Mouse (Mus musculus) CH12.LX (cell line): ENCODE measurements around the gene Slc4a5. TPM values are rescaled to one million over a fixed set of nuclear protein-coding genes. Genes with fewer than 3 reads are reported as not detected.

Experiments used
- DNase-seq: peaks from one replicate; pipeline ENCODE4 v3.0.0-alpha.2; 2013; ENCODE audit errors: extremely low read depth
- H3K27ac ChIP-seq: 2 replicates; pipeline ENCODE4 v1.5.1; 2012; ENCODE audit warnings: low read depth, mild to moderate bottlenecking, control low read depth, moderate library complexity; ENCODE audit not compliant: insufficient read depth
- H3K27me3 ChIP-seq: replicated peaks from 2 replicates; pipeline ENCODE3; 2012; ENCODE audit warnings: inconsistent platforms
- H3K36me3 ChIP-seq, 2 experiments: replicated peaks in 1 of 2; 2 replicates each; pipeline versions ENCODE3 to v1.6.1; 2012; ENCODE audit warnings: inconsistent platforms in 1 of 2, low read length in 1 of 2, mild to moderate bottlenecking in 1 of 2, mixed read lengths in 1 of 2, moderate library complexity in 1 of 2; ENCODE audit not compliant: control insufficient read depth in 1 of 2, insufficient read depth in 1 of 2
- H3K4me1 ChIP-seq, 2 experiments: 2 replicates each; pipeline ENCODE4 v1.6.1; 2012; ENCODE audit warnings: inconsistent platforms in 1 of 2, moderate library complexity in 1 of 2; ENCODE audit not compliant: insufficient read depth in 2 of 2, control insufficient read depth in 1 of 2
- H3K4me2 ChIP-seq: 2 replicates; pipeline ENCODE4 v1.6.1; 2012; ENCODE audit warnings: low read depth, mild to moderate bottlenecking, control low read depth; ENCODE audit not compliant: poor library complexity, insufficient read depth, severe bottlenecking
- H3K4me3 ChIP-seq, 3 experiments: fragments of 150-350 bp in 1 of 3; sonication (generic) in 1 of 3; replicated peaks in 1 of 3; 2 replicates each; pipeline versions ENCODE3 to v1.5.1; 2011 to 2012; ENCODE audit warnings: low read depth in 2 of 3, low read length in 2 of 3, mild to moderate bottlenecking in 2 of 3, moderate library complexity in 2 of 3, control low read depth in 1 of 3, improper control_type of control experiment in 1 of 3, inconsistent platforms in 1 of 3, mixed read lengths in 1 of 3; ENCODE audit not compliant: poor library complexity in 1 of 3
- H3K79me2 ChIP-seq: replicated peaks from 2 replicates; pipeline ENCODE4 v1.6.1; 2012; ENCODE audit warnings: mild to moderate bottlenecking, moderate library complexity; ENCODE audit not compliant: control insufficient read depth, poor library complexity, insufficient read depth, severe bottlenecking; ENCODE audit errors: extremely low read depth
- H3K9ac ChIP-seq: 2 replicates; pipeline ENCODE4 v1.6.1; 2012; ENCODE audit warnings: low read depth, mild to moderate bottlenecking, control low read depth, moderate library complexity; ENCODE audit not compliant: insufficient read depth
- H3K9me3 ChIP-seq: replicated peaks from 2 replicates; pipeline ENCODE3; 2012; ENCODE audit warnings: low read length, inconsistent platforms, mixed read lengths
- CHD2 ChIP-seq: IDR thresholded peaks from 2 replicates; pipeline ENCODE4 v1.6.1; 2011; ENCODE audit warnings: low read length, improper control_type of control experiment
- CTCF ChIP-seq, 2 experiments: IDR thresholded peaks in 1 of 2; conservative IDR thresholded peaks in 1 of 2; 2 replicates each; pipeline ENCODE4 v1.5.1; 2011 to 2012; ENCODE audit warnings: low read depth in 2 of 2, low read length in 2 of 2, improper control_type of control experiment in 1 of 2, inconsistent platforms in 1 of 2, mild to moderate bottlenecking in 1 of 2, moderate library complexity in 1 of 2
- GABPA ChIP-seq: IDR thresholded peaks from 2 replicates; pipeline ENCODE4 v1.6.1; 2012; ENCODE audit warnings: low read depth, low read length, improper control_type of control experiment, inconsistent platforms; ENCODE audit not compliant: insufficient replicate concordance
- IRF4 ChIP-seq: IDR thresholded peaks from 2 replicates; pipeline ENCODE4 v1.6.1; 2014; ENCODE audit warnings: low read depth, mild to moderate bottlenecking, inconsistent platforms, low read length, improper control_type of control experiment
- KAT2A ChIP-seq: IDR thresholded peaks from 2 replicates; pipeline ENCODE4 v1.6.1; 2012; ENCODE audit warnings: low read length, improper control_type of control experiment, inconsistent platforms; ENCODE audit not compliant: insufficient replicate concordance
- MAX ChIP-seq: IDR thresholded peaks from 2 replicates; pipeline ENCODE4 v1.6.1; 2011; ENCODE audit warnings: low read length, improper control_type of control experiment
- MXI1 ChIP-seq: IDR thresholded peaks from 2 replicates; pipeline ENCODE4 v1.6.1; 2011; ENCODE audit warnings: mild to moderate bottlenecking, low read depth, low read length, improper control_type of control experiment
- PAX5 ChIP-seq: IDR thresholded peaks from 2 replicates; pipeline ENCODE4 v1.6.1; 2012; ENCODE audit warnings: low read length, inconsistent platforms, mixed read lengths
- SIN3A ChIP-seq: IDR thresholded peaks from 2 replicates; pipeline ENCODE4 v1.6.1; 2012; ENCODE audit warnings: low read length, improper control_type of control experiment, inconsistent platforms
- SMC3 ChIP-seq: IDR thresholded peaks from 2 replicates; pipeline ENCODE4 v1.6.1; 2011; ENCODE audit warnings: low read depth, low read length, improper control_type of control experiment
- ZKSCAN1 ChIP-seq: IDR thresholded peaks from 2 replicates; pipeline ENCODE4 v1.6.1; 2012; ENCODE audit warnings: low read depth, inconsistent platforms, low read length, improper control_type of control experiment, borderline replicate concordance
- dilution Hi-C: fragments of 300-500 bp; cut with MboI; formaldehyde crosslinking; loops from 2 replicates; pipeline ENCODE4 v1.14.3; 2020; ENCODE audit warnings: low sequenced_read_pairs; ENCODE audit not compliant: extremely low pct_unique_long_range_greater_than_20kb, extremely low pct_ligation_motif_present
- in situ Hi-C: fragments of 300-500 bp; cut with MboI; formaldehyde crosslinking; loops from 3 replicates; pipeline ENCODE4 v1.14.3; 2019; ENCODE audit warnings: low sequenced_read_pairs, low pct_ligation_motif_present, low pct_unique_long_range_greater_than_20kb, mixed read lengths
- polyA plus RNA-seq: library from polyadenylated mRNA; unstranded; fragments of >175 nt; gene quantifications from 2 replicates; pipeline ENCODE4 v1.2.1, GENCODE M21; 2012; ENCODE audit warnings: low read depth; ENCODE audit not compliant: insufficient read length
- total RNA-seq, 2 experiments: library from RNA; depleted of rRNA; stranded (reverse); fragments of 300-350 nt in 1 of 2; fragments of >200 nt in 1 of 2; gene quantifications; 2 replicates each; pipeline ENCODE4 v1.2.3; 2012 to 2014

Gene Slc4a5
- total and polyA plus RNA-seq, 3 experiments: 0.13 to 0.21 TPM; not detected in 1

GRCm38 (mm10) chr6:83245134-83245533 is 25.5 kb downstream of the Slc4a5 start:
- peaks cover 0 to 3% of the 10 kb centered on the region in 2 experiments; a peak in 1 of 4 replicates for H3K4me1 ChIP-seq
- H3K9me3 ChIP-seq: no peaks in the 10 kb centered on the region
- no peaks in the 10 kb centered on the region for H3K79me2 ChIP-seq
- no peak for DNase-seq
- H3K4me3 ChIP-seq: no peak overlapping the region
- dilution Hi-C loops (no loop called here), in situ Hi-C loops (no loop called here)
- TF ChIP-seq SMC3 (no peak), KAT2A (no peak), MAX (no peak), CTCF (conservative IDR thresholded peaks at IDR 0.05 in 1 of 2, IDR thresholded peaks at IDR 0.05 in 1 of 2; ENCODE audit: low read depth in 2 of 2, low read length in 2 of 2) (no peak), ZKSCAN1 (no peak), CHD2 (no peak), SIN3A (no peak)
- no peak overlapping the region for H3K9ac ChIP-seq
- peaks cover 51% of the 10 kb centered on the region for H3K27me3 ChIP-seq
- no peaks in the 10 kb centered on the region for H3K36me3 ChIP-seq
- H3K27ac ChIP-seq: no peak overlapping the region
- H3K4me2 ChIP-seq: no peak overlapping the region

- H3K4me1 ChIP-seq: peaks cover 0 to 3% of the 10 kb centered on the region in 2 experiments; a peak in 1 of 4 replicates
- in situ Hi-C loops: no loop called here
- dilution Hi-C loops: no loop called here
- H3K27me3 ChIP-seq: peaks cover 42% of the 10 kb centered on the region
- H3K27ac ChIP-seq: no peak overlapping the region
- H3K4me2 ChIP-seq: no peak overlapping the region
- H3K9ac ChIP-seq: no peak overlapping the region
- no peak overlapping the region for H3K4me3 ChIP-seq
- TF ChIP-seq GABPA (no peak), SIN3A (no peak), MXI1 (no peak)
- DNase-seq: no peak
- H3K36me3 ChIP-seq: no peaks in the 10 kb centered on the region
- no peaks in the 10 kb centered on the region for H3K79me2 ChIP-seq
- H3K9me3 ChIP-seq: no peaks in the 10 kb centered on the region
These were observed 26.4 kb downstream of the Slc4a5 start for GRCm38 (mm10) chr6:83245997-83246396.

GRCm38 (mm10) chr6:83246750-83247149 is 27.1 kb downstream of the Slc4a5 start:
- no peaks in the 10 kb centered on the region for H3K9me3 ChIP-seq
- H3K9ac ChIP-seq: no peak overlapping the region
- no peak overlapping the region for H3K27ac ChIP-seq
- peaks cover 0 to 1% of the 10 kb centered on the region in 2 experiments; a peak in 1 of 4 replicates for H3K4me1 ChIP-seq
- peaks cover 38% of the 10 kb centered on the region for H3K27me3 ChIP-seq
- no peaks in the 10 kb centered on the region for H3K79me2 ChIP-seq
- no peaks in the 10 kb centered on the region for H3K36me3 ChIP-seq
- H3K4me2 ChIP-seq: no peak overlapping the region
- no peak for DNase-seq
- in situ Hi-C loops: no loop called here
- TF ChIP-seq GABPA (no peak), PAX5 (no peak), IRF4 (no peak), SIN3A (no peak)
- dilution Hi-C loops: no loop called here
- no peak overlapping the region for H3K4me3 ChIP-seq
